Mouse (Mus musculus): ENCODE data around the gene Diaph2.

GRCm38 (mm10) chrX:129750606-129751005 lies 1.1 kb downstream of the Diaph2 start:
- TF ChIP-seq CTCF (IDR thresholded peaks at IDR 0.05; ENCODE audit: insufficient read depth, low read depth, low read length) (no peak), POLR2A (IDR thresholded peaks at IDR 0.05; ENCODE audit: insufficient read depth, low read depth, low read length) (no peak)
